Mouse (Mus musculus) C2C12 (cell line): ENCODE results near the gene Otulin.

Experiments
- CTCF ChIP-seq: IDR thresholded peaks from one replicate; pipeline ENCODE4 v1.5.1; 2011; ENCODE audit not compliant: control insufficient read depth, insufficient read depth, insufficient read length
- MAX ChIP-seq: IDR thresholded peaks from one replicate; pipeline ENCODE4 v1.6.1; 2011; ENCODE audit warnings: mild to moderate bottlenecking, control low read depth
- MYOG ChIP-seq: IDR thresholded peaks from one replicate; pipeline ENCODE4 v1.6.1; 2011; ENCODE audit not compliant: control insufficient read depth, insufficient read length; ENCODE audit errors: extremely low read depth

- TF ChIP-seq CTCF (no peak), MAX (no peak), MYOG (no peak)
These were observed 70.2 kb downstream of the Otulin start for GRCm38 (mm10) chr15:27560315-27560714.
